Mouse (Mus musculus) E14TG2a.4 (cell line): ENCODE results near the gene Camsap2.

Experiments
- CTCF ChIP-seq: conservative IDR thresholded peaks from 2 replicates; pipeline ENCODE4 v1.5.1; 2014; ENCODE audit warnings: low read length
- POU5F1 ChIP-seq: IDR thresholded peaks from 2 replicates; pipeline ENCODE4 v1.6.1; 2014; ENCODE audit warnings: low read length, borderline replicate concordance

- TF ChIP-seq CTCF = no peak
- no peak for TF ChIP-seq POU5F1
Observed at GRCm38 (mm10) chr1:136395073-136395472, 49.2 kb upstream of the Camsap2 start.
